ENCODE assay signal across 23 mouse cellular contexts in the genomic region with DNA sequence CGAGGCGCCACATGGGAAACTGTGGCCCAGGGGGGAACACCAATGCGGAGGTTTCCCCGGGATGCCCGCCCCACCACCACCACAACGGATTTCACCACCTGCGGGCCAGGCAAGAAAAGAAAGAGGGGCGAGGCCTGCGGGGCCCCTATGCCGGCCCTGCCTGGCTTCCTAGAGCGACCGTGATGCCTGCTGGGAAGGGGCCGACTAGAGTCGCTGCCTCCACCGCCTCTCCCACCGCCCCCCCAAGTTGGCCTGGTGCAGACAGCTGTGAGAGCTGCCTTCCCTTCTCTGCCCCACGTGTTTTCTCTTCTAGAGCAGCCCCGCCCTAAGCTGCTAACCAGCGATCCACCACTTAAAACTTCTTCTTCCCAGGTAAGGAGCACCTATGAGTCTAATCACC. TPM values are rescaled to one million over a fixed set of nuclear protein-coding genes. Genes with fewer than 3 reads are reported as not detected.
DNase-seq lines count a peak whose midpoint lies in the region.
"Had no signal": no experiment of that assay in that cellular context is flagged by ENCODE, and none has a peak within 500 bp of the region (broad histone marks: within the 10 kb centered on the region; RNA-seq: fewer than 3 reads in every experiment).

No protein-coding gene starts in this region.

- peak; percentile 12 for DNase-seq in thymus, postnatal 0 days (ENCODE audit: low spot score)
- no peak for DNase-seq in thymus, postnatal 4 days
- DNase-seq in ES-CJ7 (ENCODE audit: low read depth, low spot score) (peak; percentile 50), R1 (ENCODE audit: low read depth, low spot score) (peak; percentile 56)
- DNase-seq in kidney, postnatal 14 days, result no peak
- no peak for DNase-seq in layer of hippocampus, adult 9-11 months
- DNase-seq in cerebellum, adult 18-20 months, result no peak
- DNase-seq: adrenal gland, adult 8-10 months; adrenal gland, postnatal 14 days; adrenal gland, postnatal 36 days; cerebellum, adult 11-12 months; cerebellum, adult 8-10 months; cerebellum, adult 9-11 months; cerebellum, postnatal 14 days; cerebellum, postnatal 36 days; embryo, embryonic 11 days had no signal

RNA-seq across cellular contexts. Expression of a gene that starts 14.8 kb away (rescaled TPM):
- 0.04 TPM in 2 replicates for polyA plus RNA-seq in thymus, postnatal 0 days (2015; fragmentation: Nextera tagmentation; extraction: Ambion mirVana)
- polyA plus RNA-seq: activated CD4-positive, CD25-positive, alpha-beta regulatory T cell, adult 4 months; embryonic facial prominence, embryonic 11.5 days; erythroblast, embryonic 14.5 days; forebrain, embryonic 10.5 days; forebrain, embryonic 12.5 days; G1E had no signal

RNA-seq across cellular contexts. Expression of a gene that starts 22.9 kb away (rescaled TPM):
- polyA plus RNA-seq in thymus, postnatal 0 days (2015; fragmentation: Nextera tagmentation; extraction: Ambion mirVana), result 81.6 and 83.9 TPM in 2 replicates

RNA-seq across cellular contexts. Expression of a gene that starts 30.0 kb away (rescaled TPM):
- 75.7 and 79.0 TPM in 2 replicates for polyA plus RNA-seq in thymus, postnatal 0 days (2015; fragmentation: Nextera tagmentation; extraction: Ambion mirVana)

RNA-seq across cellular contexts. Expression of a gene that starts 44.5 kb away (rescaled TPM):
- polyA plus RNA-seq in thymus, postnatal 0 days (2015; fragmentation: Nextera tagmentation; extraction: Ambion mirVana), result 33.5 and 37.7 TPM in 2 replicates

RNA-seq across cellular contexts. Expression of a gene that starts 44.9 kb away (rescaled TPM):
- polyA plus RNA-seq in thymus, postnatal 0 days (2015; fragmentation: Nextera tagmentation; extraction: Ambion mirVana), result 0.55 and 0.93 TPM in 2 replicates
- polyA plus RNA-seq: activated CD4-positive, CD25-positive, alpha-beta regulatory T cell, adult 4 months; erythroblast, embryonic 14.5 days; frontal cortex, adult 2 months; G1E had no signal

Comparison
In these comparisons a context has a peak if more than half of its experiments do, and no peak if none do; other contexts are left out.
1. DNase-seq: peak in thymus, postnatal 0 days (single experiment), ES-CJ7 (single experiment) and R1 (single experiment); none in thymus, postnatal 4 days (single experiment), kidney, postnatal 14 days (single experiment), layer of hippocampus, adult 9-11 months (single experiment) and cerebellum, adult 18-20 months (0 of 2).